Mouse (Mus musculus) heart, adult 2 months (tissue): Measurements from ENCODE around the gene Cacna1g. TPM values are rescaled to one million over a fixed set of nuclear protein-coding genes. Genes with fewer than 3 reads are reported as not detected.
A peak's percentile ranks its signal among the peaks of the same experiment; 100 is the strongest.

Source experiments
- DNase-seq, 2 experiments: peaks; one replicate each; pipeline ENCODE4 v3.0.0; 2021
- H3K27ac ChIP-seq: fragments of 200-600 bp; 2 replicates; pipeline ENCODE4 v1.8.1; 2022
- H3K27me3 ChIP-seq: fragments of 200-500 bp; 2 replicates; pipeline ENCODE4 v1.6.1; 2012; ENCODE audit warnings: mild to moderate bottlenecking, low read length, inconsistent platforms, mixed read lengths; ENCODE audit not compliant: control insufficient read depth, insufficient read depth
- H3K36me3 ChIP-seq: fragments of 200-500 bp; 2 replicates; pipeline ENCODE4 v1.6.1; 2012; ENCODE audit warnings: low read length, inconsistent platforms; ENCODE audit not compliant: control insufficient read depth, insufficient read depth
- H3K4me1 ChIP-seq: fragments of 200-500 bp; 2 replicates; pipeline ENCODE4 v1.6.1; 2011; ENCODE audit warnings: low read length; ENCODE audit not compliant: control insufficient read depth, insufficient read depth
- H3K4me3 ChIP-seq: fragments of 200-600 bp; 2 replicates; pipeline ENCODE4 v1.8.1; 2022
- H3K79me2 ChIP-seq: fragments of 200-500 bp; replicated peaks from 2 replicates; pipeline ENCODE4 v1.6.1; 2012; ENCODE audit warnings: mild to moderate bottlenecking, inconsistent platforms, low read length, moderate library complexity, mixed read lengths; ENCODE audit not compliant: control insufficient read depth, insufficient read depth
- H3K9ac ChIP-seq: fragments of 200-500 bp; 2 replicates; pipeline ENCODE4 v1.6.1; 2012; ENCODE audit warnings: low read depth, mild to moderate bottlenecking, control low read depth, inconsistent platforms, low read length, mixed read lengths
- CTCF ChIP-seq: fragments of 200-600 bp; IDR thresholded peaks from 2 replicates; pipeline ENCODE4 v1.8.1; 2022; ENCODE audit warnings: antibody characterized with exemption, mild to moderate bottlenecking, moderate library complexity
- EP300 ChIP-seq: fragments of 200-500 bp; IDR thresholded peaks from 2 replicates; pipeline ENCODE4 v1.6.1; 2011; ENCODE audit warnings: low read depth, low read length, control low read depth; ENCODE audit not compliant: insufficient read depth
- POLR2A ChIP-seq: fragments of 200-500 bp; IDR thresholded peaks from 2 replicates; pipeline ENCODE4 v1.6.1; 2011; ENCODE audit warnings: mild to moderate bottlenecking, low read depth, low read length, control low read depth; ENCODE audit not compliant: insufficient read depth
- WGBS: fragments of 180-500 bp; shearing (Covaris S2); methylation state at CpG from one replicate; pipeline ENCODE4 v1.1.7; 2018; 5-methylcytosine and 5-hydroxymethylcytosine counted together
- intact Hi-C: fragments of 180-260 bp; cut with DNase I; formaldehyde crosslinking; loops from one replicate; pipeline ENCODE4 v1.15.1; 2025
- long read RNA-seq: library from polyadenylated mRNA; stranded (forward); transcript quantifications from one replicate; pipeline ENCODE4 v2.0.0, GENCODE M21; 2021
- polyA plus RNA-seq: library from polyadenylated mRNA; depleted of rRNA; stranded (reverse); fragments of >200 nt; gene quantifications from 2 replicates; pipeline ENCODE4 v1.2.3, GENCODE M21; 2012; rRNA removed
- total RNA-seq, 2 experiments: library from RNA; stranded (reverse); gene quantifications; 2 replicates each; pipeline ENCODE4 v1.2.3; 2021

The Cacna1g gene
- total RNA-seq (10 to 100 TPM; 12.2 to 12.9 TPM), polyA plus RNA-seq (63.3 and 64.4 TPM in 2 replicates)
- long read RNA-seq, partial matches to known transcripts, result 4 of 8 reads
- long read RNA-seq, other reads (novel, unspliced or antisense), result 4 of 8 reads

DNA sequence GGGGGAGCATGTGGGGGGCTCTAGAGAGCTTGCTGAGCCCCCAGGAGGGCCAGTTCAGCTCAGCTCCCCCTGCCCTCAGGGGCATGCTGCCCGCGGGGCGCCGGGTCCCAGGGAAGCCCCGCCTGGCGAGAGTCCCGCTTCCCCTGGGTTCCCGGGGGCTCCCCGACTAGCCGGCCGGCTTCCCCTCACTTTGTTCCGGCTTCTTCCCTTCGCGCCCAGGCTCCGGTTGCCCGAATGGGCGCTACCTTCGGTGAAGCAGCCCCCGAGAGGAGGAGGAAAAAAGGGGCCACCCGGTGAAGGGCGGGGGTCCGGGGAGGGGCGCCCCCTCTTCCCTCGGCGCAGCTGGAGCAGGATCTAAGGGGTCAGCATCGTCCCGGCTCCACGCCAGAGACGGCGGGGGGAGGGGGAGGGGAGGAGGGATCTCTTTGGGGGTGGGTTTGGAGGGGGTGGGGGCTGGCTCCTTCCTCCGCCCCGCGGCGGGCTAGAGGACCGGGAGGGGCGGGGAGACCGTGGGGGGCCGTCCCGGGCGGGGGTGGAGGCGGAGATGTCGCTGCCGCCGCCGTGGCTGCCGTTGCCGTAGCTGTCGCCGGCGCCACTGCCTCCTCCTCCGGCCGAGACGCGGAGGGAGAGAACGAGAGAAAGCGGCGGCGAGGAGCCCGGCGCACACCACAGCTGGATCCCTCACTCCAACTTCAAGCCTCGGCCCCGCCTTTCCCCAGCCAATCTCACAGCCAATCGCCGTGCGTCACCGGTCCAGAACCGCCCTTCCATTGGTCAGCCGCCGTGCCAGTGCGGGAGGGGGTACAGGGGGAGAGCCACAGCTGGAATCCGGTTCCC, at the start of gene Cacna1g:
Gene Cacna1g (minus strand): TSS at position 492 of the 837 bp plus-strand sequence.
- intact Hi-C loops, result no loop called here
- Histone ChIP-seq H3K4me1 (peaks cover 2% of the 10 kb centered on the region; the same call in 1 of the 2 replicates), H3K27me3 (peaks cover 3% of the 10 kb centered on the region; the same call in 1 of the 2 replicates), H3K4me3 (peak within 1 kb of the TSS; percentile 60), H3K36me3 (no peaks in the 10 kb centered on the region), H3K79me2 (no peaks in the 10 kb centered on the region), H3K27ac (peak within 1 kb of the TSS; percentile 23; the same call in 1 of the 2 replicates), H3K9ac (peak within 1 kb of the TSS; percentile 46)
- peak; percentile 89 to 90 for DNase-seq
- under 1% methylated on average over 53 of the region's 71 CpGs for WGBS
- TF ChIP-seq CTCF (no peak), POLR2A (peak; percentile 39; the same call in 1 of the 2 replicates), EP300 (no peak)

DNA sequence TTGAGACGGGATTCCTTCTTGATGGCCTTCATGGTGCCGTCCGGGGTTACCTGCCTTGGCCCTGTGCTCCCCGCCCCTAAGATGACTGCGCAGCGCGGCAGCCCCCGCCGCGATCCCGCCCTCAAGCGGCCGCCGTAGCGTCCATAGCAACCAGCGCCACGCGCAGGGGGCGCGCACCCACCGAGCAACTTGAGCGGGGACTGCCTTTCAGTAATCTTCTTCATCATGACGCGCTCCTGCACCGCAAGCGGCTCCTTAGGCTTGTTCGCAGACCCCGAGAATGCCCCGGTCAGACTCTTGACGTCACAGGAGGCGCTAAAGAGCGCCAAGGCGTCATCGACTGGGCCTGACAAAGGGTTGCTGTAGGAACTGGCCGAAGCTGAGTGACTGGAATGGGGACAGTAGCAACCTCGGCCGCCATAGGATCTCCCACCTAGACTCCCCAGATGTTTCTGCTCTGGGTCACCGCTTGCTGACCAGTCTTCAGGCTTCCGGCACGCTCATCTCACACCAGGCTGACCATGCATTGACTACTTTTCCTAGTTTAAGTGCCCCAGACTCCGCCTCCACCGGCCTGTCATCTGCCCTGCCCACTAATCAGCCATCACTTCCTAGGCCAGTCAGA, 47.3 kb upstream of the Cacna1g start, which contains the start of gene Mycbpap:
Gene Mycbpap (minus strand): TSS at position 524 of the 625 bp plus-strand sequence.
- peak within 1 kb of the TSS; percentile 60 for H3K9ac ChIP-seq
- peak; percentile 67 to 73 for DNase-seq
- no peaks in the 10 kb centered on the region for H3K79me2 ChIP-seq
- H3K4me1 ChIP-seq, result peaks cover 3% of the 10 kb centered on the region; the same call in 1 of the 2 replicates
- WGBS, result 2% methylated on average over 42 of the region's 42 CpGs
- intact Hi-C loops, result no loop called here
- no peaks in the 10 kb centered on the region; the same call in 1 of the 2 replicates for H3K27me3 ChIP-seq
- TF ChIP-seq CTCF (peak; percentile 37), EP300 (no peak), POLR2A (no peak)
- H3K4me3 ChIP-seq, result peak within 1 kb of the TSS; percentile 64
- H3K27ac ChIP-seq, result no peak within 1 kb of the TSS
- H3K36me3 ChIP-seq, result no peaks in the 10 kb centered on the region

DNA sequence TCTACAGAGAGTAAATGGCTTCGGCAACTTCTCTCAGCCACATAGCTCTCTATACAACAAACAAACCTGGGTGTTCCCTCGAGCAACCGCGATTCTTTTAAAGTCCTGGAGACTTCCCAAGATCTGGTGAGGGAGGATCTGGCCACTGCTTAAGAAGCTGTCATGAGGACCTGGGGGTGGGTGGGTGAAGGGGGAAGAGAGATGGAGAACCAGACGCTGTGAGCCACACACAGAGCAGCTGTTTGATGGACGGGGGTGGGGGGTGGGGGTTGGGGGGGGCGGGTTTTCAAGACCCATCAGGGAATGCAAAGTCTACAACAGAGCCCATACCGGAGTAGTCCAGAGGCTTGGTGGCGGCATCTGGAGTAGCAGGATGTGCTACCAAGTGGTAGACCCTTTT, 39.5 kb upstream of the Cacna1g start:
- no peak for TF ChIP-seq CTCF
- TF ChIP-seq EP300, result no peak
- no peak for TF ChIP-seq POLR2A
- Histone ChIP-seq H3K4me1 (no peaks in the 10 kb centered on the region), H3K27me3 (no peaks in the 10 kb centered on the region; the same call in 1 of the 2 replicates), H3K36me3 (no peaks in the 10 kb centered on the region), H3K4me3 (no peak overlapping the region), H3K27ac (no peak overlapping the region), H3K9ac (no peak overlapping the region), H3K79me2 (no peaks in the 10 kb centered on the region)
- 63% methylated on average over 9 of the region's 9 CpGs for WGBS
- intact Hi-C loops, result no loop called here
- no peak for DNase-seq

DNA sequence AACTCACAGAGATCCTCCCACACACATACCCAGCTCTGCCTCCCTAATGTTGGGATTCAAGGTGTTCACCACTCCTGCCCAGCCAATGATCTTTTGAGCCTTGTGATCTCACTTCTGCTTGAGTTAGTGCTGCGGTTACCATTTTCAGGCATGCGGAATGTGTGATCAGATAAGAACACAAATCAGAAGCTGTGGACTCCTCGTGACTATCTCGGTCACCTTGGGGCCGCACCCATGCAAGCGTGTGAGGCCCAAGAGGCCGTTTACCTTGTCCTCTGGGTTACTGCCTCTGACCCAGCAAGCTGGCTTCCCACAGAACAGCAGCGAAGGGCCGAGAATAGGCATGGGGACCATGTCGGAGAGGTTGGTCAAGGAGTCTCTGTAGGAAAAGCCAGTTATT, 35.0 kb upstream of the Cacna1g start:
- no peak for TF ChIP-seq EP300
- no peak for TF ChIP-seq CTCF
- no peak overlapping the region for H3K4me3 ChIP-seq
- no peak for DNase-seq
- H3K36me3 ChIP-seq, result no peaks in the 10 kb centered on the region
- no peaks in the 10 kb centered on the region for H3K4me1 ChIP-seq
- 73% methylated on average over 10 of the region's 10 CpGs for WGBS
- no peaks in the 10 kb centered on the region; the same call in 1 of the 2 replicates for H3K27me3 ChIP-seq
- intact Hi-C loops, result no loop called here
- H3K79me2 ChIP-seq, result no peaks in the 10 kb centered on the region
- no peak overlapping the region for H3K9ac ChIP-seq
- H3K27ac ChIP-seq, result no peak overlapping the region

DNA sequence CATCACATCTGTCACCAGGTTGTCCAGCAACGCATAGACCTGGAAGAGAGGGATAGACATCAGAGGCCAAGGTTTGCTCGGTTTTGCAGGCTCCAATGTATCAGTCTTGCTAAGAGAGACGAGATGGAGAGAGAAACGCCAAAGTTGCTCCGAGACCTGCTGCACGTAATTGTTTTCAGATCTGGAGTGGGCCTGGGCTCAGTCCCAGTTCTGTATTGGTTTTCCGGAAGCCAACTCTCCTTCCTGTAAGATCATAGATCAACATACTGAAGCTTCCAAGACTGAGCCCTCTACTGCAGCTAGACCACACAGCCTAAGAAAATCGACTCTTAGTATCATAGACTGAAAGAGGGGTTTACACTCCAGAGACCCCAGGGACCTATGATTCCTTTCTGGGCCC, 27.5 kb upstream of the Cacna1g start:
- Histone ChIP-seq H3K9ac (no peak overlapping the region), H3K36me3 (no peaks in the 10 kb centered on the region), H3K79me2 (no peaks in the 10 kb centered on the region), H3K27ac (no peak overlapping the region), H3K4me3 (no peak overlapping the region), H3K4me1 (peaks cover 7% of the 10 kb centered on the region), H3K27me3 (no peaks in the 10 kb centered on the region)
- intact Hi-C loops, result no loop called here
- no peak for DNase-seq
- WGBS, result 76% methylated on average over 8 of the region's 8 CpGs
- no peak for TF ChIP-seq POLR2A
- no peak for TF ChIP-seq EP300
- TF ChIP-seq CTCF, result no peak
